ENCODE assay signal across 8 mouse cellular contexts in the genomic region with DNA sequence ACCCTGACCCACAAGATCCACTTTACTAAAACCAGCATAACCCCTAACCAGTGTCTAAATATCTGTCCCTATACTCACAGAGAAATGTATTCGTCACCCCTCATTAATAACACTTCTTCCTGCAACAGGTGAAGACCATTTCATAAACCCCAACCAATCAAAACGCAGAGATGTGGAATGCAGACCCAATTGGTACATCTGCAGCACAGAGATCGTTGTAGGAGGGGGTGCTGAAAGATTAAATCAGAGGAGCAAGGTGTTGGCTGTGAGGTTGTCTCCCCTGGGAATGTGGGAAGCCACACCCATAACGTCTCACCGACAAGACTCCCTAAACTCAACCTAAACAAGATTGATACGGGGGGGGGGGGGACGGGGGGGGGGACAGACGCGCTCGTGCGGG. TPM values are rescaled to one million over a fixed set of nuclear protein-coding genes. Genes with fewer than 3 reads are reported as not detected.
DNase-seq lines count a peak whose midpoint lies in the region; ATAC-seq lines count a peak whose summit lies in the region.

No protein-coding gene starts in this region.

- H3K9ac ChIP-seq in kidney, embryonic 14.5 days (ENCODE audit: low read depth, low read length) = no peak overlapping the region
- no peak overlapping the region for H3K9ac ChIP-seq in embryonic facial prominence, embryonic 13.5 days
- H3K9ac ChIP-seq in neural tube, embryonic 11.5 days (ENCODE audit: low read length) = no peak overlapping the region

- 9% methylated on average over 7 of the region's 11 CpGs for WGBS in kidney, embryonic 14.5 days
- WGBS in embryonic facial prominence, embryonic 13.5 days = 11% methylated on average over 7 of the region's 11 CpGs
- 7% methylated on average over 10 of the region's 11 CpGs for whole genome bisulfite sequencing in limb, embryonic 10.5 days
- 6% methylated on average over 9 of the region's 11 CpGs for WGBS in neural tube, embryonic 11.5 days

- no peak overlapping the region for H3K27ac ChIP-seq in kidney, embryonic 14.5 days (ENCODE audit: low read depth, low read length)
- no peak overlapping the region for H3K27ac ChIP-seq in embryonic facial prominence, embryonic 13.5 days
- no peak overlapping the region for H3K27ac ChIP-seq in limb, embryonic 10.5 days
- H3K27ac ChIP-seq in neural tube, embryonic 11.5 days (ENCODE audit: low read depth, low read length) = no peak overlapping the region

- ATAC-seq in kidney, embryonic 14.5 days (ENCODE audit: low FRiP score, low TSS enrichment) = peak; percentile 43; the same call in 1 of the 2 replicates
- peak; percentile 34; the same call in 1 of the 2 replicates for ATAC-seq in embryonic facial prominence, embryonic 13.5 days (ENCODE audit: insufficient number of reproducible peaks, insufficient read depth, low FRiP score, low TSS enrichment, low read depth)
- peak; percentile 40; the same call in 1 of the 2 replicates for ATAC-seq in neural tube, embryonic 11.5 days (ENCODE audit: insufficient read depth, low FRiP score, low TSS enrichment)

- peak overlapping the region; percentile 47 for H3K4me2 ChIP-seq in kidney, embryonic 14.5 days (replicated peaks; ENCODE audit: low read depth, low read length)
- H3K4me2 ChIP-seq in embryonic facial prominence, embryonic 13.5 days = peak overlapping the region; percentile 54
- peak overlapping the region; percentile 36 for H3K4me2 ChIP-seq in neural tube, embryonic 11.5 days (ENCODE audit: low read depth)

- H3K9me3 ChIP-seq in kidney, embryonic 14.5 days (ENCODE audit: control insufficient read depth, low read length) = no peaks in the 10 kb centered on the region
- H3K9me3 ChIP-seq in embryonic facial prominence, embryonic 13.5 days = no peaks in the 10 kb centered on the region
- no peaks in the 10 kb centered on the region for H3K9me3 ChIP-seq in limb, embryonic 10.5 days (replicated peaks)
- H3K9me3 ChIP-seq in neural tube, embryonic 11.5 days (ENCODE audit: control insufficient read depth, low read length) = no peaks in the 10 kb centered on the region

- H3K4me3 ChIP-seq in kidney, embryonic 14.5 days (ENCODE audit: low read length) = peak overlapping the region; percentile 17; the same call in 1 of the 2 replicates
- H3K4me3 ChIP-seq in embryonic facial prominence, embryonic 13.5 days = peak overlapping the region; percentile 32
- H3K4me3 ChIP-seq in limb, embryonic 10.5 days = peak overlapping the region; percentile 48
- H3K4me3 ChIP-seq in neural tube, embryonic 11.5 days (ENCODE audit: low read depth, low read length) = peak overlapping the region; percentile 4; the same call in 1 of the 2 replicates

- no peaks in the 10 kb centered on the region for H3K36me3 ChIP-seq in kidney, embryonic 14.5 days (ENCODE audit: control insufficient read depth, insufficient read depth, low read length)
- no peaks in the 10 kb centered on the region for H3K36me3 ChIP-seq in embryonic facial prominence, embryonic 13.5 days
- H3K36me3 ChIP-seq in limb, embryonic 10.5 days = no peaks in the 10 kb centered on the region
- no peaks in the 10 kb centered on the region for H3K36me3 ChIP-seq in neural tube, embryonic 11.5 days (ENCODE audit: control insufficient read depth, insufficient read depth, low read length)

- H3K4me1 ChIP-seq in kidney, embryonic 14.5 days (ENCODE audit: control insufficient read depth, insufficient read depth, low read length) = no peaks in the 10 kb centered on the region
- H3K4me1 ChIP-seq in embryonic facial prominence, embryonic 13.5 days = 0 out of 2 replicates have a peak, but pooled peaks cover 2% of the 10 kb centered on the region
- peaks cover 9% of the 10 kb centered on the region for H3K4me1 ChIP-seq in limb, embryonic 10.5 days
- H3K4me1 ChIP-seq in neural tube, embryonic 11.5 days (ENCODE audit: control insufficient read depth, insufficient read depth, low read length) = no peaks in the 10 kb centered on the region

- DNase-seq in kidney, postnatal 36 days = no peak
- DNase-seq in limb, embryonic 10.5 days (ENCODE audit: low spot score) = no peak
- DNase-seq in neural tube, embryonic 11.5 days (ENCODE audit: low spot score) = no peak
- no peak for DNase-seq in urinary bladder, postnatal 4 days (ENCODE audit: low spot score in 2 of 2)
- no peak for DNase-seq in cerebellum, postnatal 36 days
- DNase-seq in cerebellum, postnatal 14 days = no peak

- no peaks in the 10 kb centered on the region for H3K27me3 ChIP-seq in kidney, embryonic 14.5 days (ENCODE audit: control insufficient read depth, insufficient read depth, low read length)
- no peaks in the 10 kb centered on the region for H3K27me3 ChIP-seq in embryonic facial prominence, embryonic 13.5 days
- no peaks in the 10 kb centered on the region for H3K27me3 ChIP-seq in limb, embryonic 10.5 days (ENCODE audit: low read depth, poor library complexity, severe bottlenecking)
- no peaks in the 10 kb centered on the region for H3K27me3 ChIP-seq in neural tube, embryonic 11.5 days (ENCODE audit: control insufficient read depth, insufficient read depth, low read length)

RNA-seq across cellular contexts. Expression of gene Asb5, which starts 20.6 kb away (rescaled TPM):
- 7.0 and 9.7 TPM in 2 replicates for polyA plus RNA-seq in kidney, embryonic 14.5 days (2014; fragmentation: Nextera tagmentation; extraction: Ambion mirVana)
- 6.8 and 7.7 TPM in 2 replicates for polyA plus RNA-seq in embryonic facial prominence, embryonic 13.5 days (2015; fragmentation: Nextera tagmentation; extraction: Ambion mirVana)
- 6.2 and 9.5 TPM in 2 replicates for polyA plus RNA-seq in limb, embryonic 10.5 days (2016; fragmentation: Nextera tagmentation; extraction: Ambion mirVana)
- polyA plus RNA-seq in neural tube, embryonic 11.5 days (2014; fragmentation: Nextera tagmentation; extraction: Ambion mirVana) = 4.7 and 6.9 TPM in 2 replicates

RNA-seq across cellular contexts. Expression of gene Spcs3, which starts 21.0 kb away (rescaled TPM):
- polyA plus RNA-seq in kidney, embryonic 14.5 days (2014; fragmentation: Nextera tagmentation; extraction: Ambion mirVana) = 66.2 and 99.4 TPM in 2 replicates
- 80.2 and 91.0 TPM in 2 replicates for polyA plus RNA-seq in embryonic facial prominence, embryonic 13.5 days (2015; fragmentation: Nextera tagmentation; extraction: Ambion mirVana)
- 95.8 and 104 TPM in 2 replicates for polyA plus RNA-seq in limb, embryonic 10.5 days (2016; fragmentation: Nextera tagmentation; extraction: Ambion mirVana)
- 80.8 and 84.6 TPM in 2 replicates for polyA plus RNA-seq in neural tube, embryonic 11.5 days (2014; fragmentation: Nextera tagmentation; extraction: Ambion mirVana)
